Mouse (Mus musculus): Measurements from ENCODE around the gene Teddm1a.

- TF ChIP-seq CTCF (IDR thresholded peaks at IDR 0.05; ENCODE audit: low read depth, low read length) (no peak), GATA1 (IDR thresholded peaks at IDR 0.05; ENCODE audit: borderline replicate concordance, low read length) (no peak)
Observed at GRCm38 (mm10) chr1:153910423-153910822, 18.9 kb downstream of the Teddm1a start.

All from G1E (cell line).